Comparison of ENCODE assay signal across 16 mouse cellular contexts in genomic region chr5:112273746-112274463, GRCm38 (mm10). TPM values are rescaled to one million over a fixed set of nuclear protein-coding genes. Genes with fewer than 3 reads are reported as not detected.
DNase-seq lines count a peak whose midpoint lies in the region; ATAC-seq and TF ChIP-seq lines count a peak whose summit lies in the region.
"Had no signal": no experiment of that assay in that cellular context is flagged by ENCODE, and none has a peak within 500 bp of the region (broad histone marks: within the 10 kb centered on the region; RNA-seq: fewer than 3 reads in every experiment).

No protein-coding gene starts in this region.

- WGBS in lung, postnatal 0 days, result 51% methylated on average over 2 of the region's 2 CpGs
- WGBS in embryonic facial prominence, embryonic 11.5 days, result 63% methylated on average over 2 of the region's 2 CpGs

- no peak overlapping the region for H3K4me3 ChIP-seq in lung, postnatal 0 days (ENCODE audit: low read depth, low read length)
- H3K4me3 ChIP-seq in embryonic facial prominence, embryonic 11.5 days (ENCODE audit: low read depth, low read length), result no peak overlapping the region
- H3K4me3 ChIP-seq: embryonic facial prominence, embryonic 13.5 days; forebrain, embryonic 10.5 days; left cerebral cortex, adult 2 months; limb, embryonic 13.5 days; midbrain, embryonic 13.5 days had no signal

- DNase-seq in lung, postnatal 36 days, result peak; percentile 58
- no peak for DNase-seq in lung, postnatal 0 days (ENCODE audit: low spot score)
- peak; percentile 76 to 81 for DNase-seq in CD8-positive naive resting alpha-beta T cell, adult 2 months (ENCODE audit: low read depth in 2 of 2, low spot score in 2 of 2)
- peak; percentile 26 for DNase-seq in embryonic facial prominence, embryonic 11.5 days (ENCODE audit: low spot score)
- peak; percentile 92 for DNase-seq in splenic B cell, adult 2 months (ENCODE audit: low read depth, low spot score)
- DNase-seq in frontal cortex, postnatal 10 days (ENCODE audit: low spot score in 2 of 2), result no peak
- DNase-seq in layer of hippocampus, adult 11-12 months (ENCODE audit: low spot score), result no peak
- DNase-seq: cerebellum, adult 18-20 months had no signal

- no peak overlapping the region for H3K27ac ChIP-seq in lung, postnatal 0 days (ENCODE audit: low read length)
- H3K27ac ChIP-seq in embryonic facial prominence, embryonic 11.5 days (replicated peaks; ENCODE audit: low read depth, low read length), result no peak overlapping the region
- H3K27ac ChIP-seq: embryonic facial prominence, embryonic 13.5 days; forebrain, embryonic 10.5 days; hindbrain, embryonic 14.5 days; left cerebral cortex, adult 2 months; limb, embryonic 13.5 days; macrophage; midbrain, embryonic 13.5 days had no signal

- no peak for TF ChIP-seq EP300 in lung, postnatal 0 days (IDR thresholded peaks at IDR 0.05)

- H3K9me3 ChIP-seq in lung, postnatal 0 days (ENCODE audit: low read length), result no peaks in the 10 kb centered on the region
- H3K9me3 ChIP-seq in embryonic facial prominence, embryonic 11.5 days (replicated peaks; ENCODE audit: control insufficient read depth, low read length), result no peaks in the 10 kb centered on the region
- H3K9me3 ChIP-seq: embryonic facial prominence, embryonic 13.5 days; forebrain, embryonic 10.5 days; G1E; limb, embryonic 13.5 days; midbrain, embryonic 13.5 days had no signal

- no peaks in the 10 kb centered on the region for H3K36me3 ChIP-seq in lung, postnatal 0 days (ENCODE audit: insufficient read depth, low read length)
- H3K36me3 ChIP-seq in embryonic facial prominence, embryonic 11.5 days (replicated peaks; ENCODE audit: control insufficient read depth, insufficient read depth, low read depth, low read length), result no peaks in the 10 kb centered on the region
- 0 out of 2 replicates have a peak, but pooled peaks cover 1% of the 10 kb centered on the region for H3K36me3 ChIP-seq in splenic B cell, adult 2 months (ENCODE audit: control insufficient read depth, insufficient read depth, low read length, poor library complexity, severe bottlenecking)
- H3K36me3 ChIP-seq: embryonic facial prominence, embryonic 13.5 days; forebrain, embryonic 10.5 days; limb, embryonic 13.5 days; midbrain, embryonic 13.5 days had no signal

- no peak overlapping the region for H3K9ac ChIP-seq in lung, postnatal 0 days (replicated peaks; ENCODE audit: low read depth)
- H3K9ac ChIP-seq in embryonic facial prominence, embryonic 11.5 days (replicated peaks; ENCODE audit: low read length), result no peak overlapping the region
- H3K9ac ChIP-seq: embryonic facial prominence, embryonic 13.5 days; hindbrain, embryonic 14.5 days; midbrain, embryonic 13.5 days had no signal

- no peak overlapping the region for H3K4me2 ChIP-seq in lung, postnatal 0 days (replicated peaks; ENCODE audit: low read depth, low read length)
- H3K4me2 ChIP-seq in embryonic facial prominence, embryonic 11.5 days (ENCODE audit: low read depth, low read length), result no peak overlapping the region
- H3K4me2 ChIP-seq: embryonic facial prominence, embryonic 13.5 days; hindbrain, embryonic 14.5 days; limb, embryonic 13.5 days; midbrain, embryonic 13.5 days had no signal

- ATAC-seq in lung, postnatal 0 days, result no peak
- no peak for ATAC-seq in embryonic facial prominence, embryonic 11.5 days (replicated peaks; ENCODE audit: insufficient number of reproducible peaks, low FRiP score, low TSS enrichment, low read depth)
- ATAC-seq: midbrain, embryonic 13.5 days had no signal

- peaks cover 3% of the 10 kb centered on the region; the same call in 1 of the 2 replicates for H3K4me1 ChIP-seq in lung, postnatal 0 days (ENCODE audit: insufficient read depth, low read depth, low read length)
- no peaks in the 10 kb centered on the region; the same call in 1 of the 2 replicates for H3K4me1 ChIP-seq in embryonic facial prominence, embryonic 11.5 days (ENCODE audit: control insufficient read depth, insufficient read depth, low read length)

- no peak for TF ChIP-seq CTCF in lung, postnatal 0 days (IDR thresholded peaks at IDR 0.05)

- peaks cover under 1% of the 10 kb centered on the region; the same call in 1 of the 2 replicates for H3K27me3 ChIP-seq in lung, postnatal 0 days (replicated peaks; ENCODE audit: insufficient read depth, low read length)
- no peaks in the 10 kb centered on the region for H3K27me3 ChIP-seq in embryonic facial prominence, embryonic 11.5 days (ENCODE audit: control insufficient read depth, insufficient read depth, low read length)
- no peaks in the 10 kb centered on the region for H3K27me3 ChIP-seq in splenic B cell, adult 2 months (ENCODE audit: control insufficient read depth, insufficient read depth, low read length, poor library complexity, severe bottlenecking)
- H3K27me3 ChIP-seq: midbrain, embryonic 13.5 days had no signal

RNA-seq across cellular contexts. Expression of gene Tpst2, which starts 2.6 kb away (rescaled TPM):
- 96.8 and 106 TPM in 2 replicates for polyA plus RNA-seq in lung, postnatal 0 days (2015; fragmentation: Nextera tagmentation; extraction: Ambion mirVana)
- polyA plus RNA-seq in embryonic facial prominence, embryonic 11.5 days (2014; fragmentation: Nextera tagmentation; extraction: Ambion mirVana), result 29.0 and 30.1 TPM in 2 replicates

RNA-seq across cellular contexts. Expression of gene Crybb1, which starts 18.3 kb away (rescaled TPM):
- 1.4 and 1.7 TPM in 2 replicates for polyA plus RNA-seq in lung, postnatal 0 days (2015; fragmentation: Nextera tagmentation; extraction: Ambion mirVana)
- polyA plus RNA-seq in embryonic facial prominence, embryonic 11.5 days (2014; fragmentation: Nextera tagmentation; extraction: Ambion mirVana), result 2.7 and 20.0 TPM in 2 replicates
- polyA plus RNA-seq: forebrain, embryonic 10.5 days; G1E; macrophage had no signal

RNA-seq across cellular contexts. Expression of gene Cryba4, which starts 21.6 kb away (rescaled TPM):
- 0.87 and 1.5 TPM in 2 replicates for polyA plus RNA-seq in lung, postnatal 0 days (2015; fragmentation: Nextera tagmentation; extraction: Ambion mirVana)
- 0.69 and 1.6 TPM in 2 replicates for polyA plus RNA-seq in embryonic facial prominence, embryonic 11.5 days (2014; fragmentation: Nextera tagmentation; extraction: Ambion mirVana)

RNA-seq across cellular contexts. Expression of gene Tfip11, which starts 52.3 kb away (rescaled TPM):
- polyA plus RNA-seq in lung, postnatal 0 days (2015; fragmentation: Nextera tagmentation; extraction: Ambion mirVana), result 16.0 and 16.7 TPM in 2 replicates
- 19.3 and 23.0 TPM in 2 replicates for polyA plus RNA-seq in embryonic facial prominence, embryonic 11.5 days (2014; fragmentation: Nextera tagmentation; extraction: Ambion mirVana)

Comparison
In these comparisons a context has a peak if more than half of its experiments do, and no peak if none do; other contexts are left out.
1. DNase-seq: peak in lung, postnatal 36 days (single experiment), CD8-positive naive resting alpha-beta T cell, adult 2 months (2 of 2), embryonic facial prominence, embryonic 11.5 days (single experiment) and splenic B cell, adult 2 months (single experiment); none in lung, postnatal 0 days (single experiment), frontal cortex, postnatal 10 days (0 of 2) and layer of hippocampus, adult 11-12 months (single experiment).